Mouse (Mus musculus): ENCODE data around the gene Mpnd.

DNA sequence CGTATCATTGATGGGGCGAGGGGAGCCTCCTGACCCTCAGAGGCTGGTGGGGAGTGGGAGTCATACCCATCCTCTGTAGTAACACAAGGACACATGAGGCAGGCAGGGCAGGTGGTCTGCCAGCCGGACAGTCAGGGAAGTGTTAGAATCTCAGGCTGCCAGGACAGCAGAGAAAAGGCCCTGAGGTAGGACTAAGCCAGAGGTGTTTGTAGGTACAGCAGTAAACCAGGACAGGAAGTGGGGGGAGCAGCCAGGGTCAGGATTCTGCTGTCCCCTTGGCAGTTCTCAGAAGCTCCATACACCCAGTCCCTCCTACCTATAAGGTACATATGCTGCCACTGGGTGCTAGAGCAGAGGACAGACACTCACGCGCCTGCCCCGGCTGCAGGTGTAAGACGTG, 43.9 kb upstream of the Mpnd start:
- TF ChIP-seq CTCF (conservative IDR thresholded peaks at IDR 0.05; ENCODE audit: low read length) (no peak), POU5F1 (IDR thresholded peaks at IDR 0.05; ENCODE audit: borderline replicate concordance, low read length) (no peak)
